Mouse (Mus musculus) intestine, postnatal 0 days (tissue): ENCODE data around the gene Tcf7l2. TPM values are rescaled to one million over a fixed set of nuclear protein-coding genes. Genes with fewer than 3 reads are reported as not detected.

Experiments used
- ATAC-seq: fragments of 200-750 bp; cut with Nextera tagmentation; 2 replicates; pipeline ENCODE4 v1.8.0; 2017; ENCODE audit warnings: mild to moderate bottlenecking, moderate TSS enrichment, moderate library complexity
- H3K27ac ChIP-seq: fragments of 300-500 bp; sonication (generic); 2 replicates; pipeline ENCODE4 v1.5.1; 2014; ENCODE audit warnings: mild to moderate bottlenecking, low read depth, low read length, moderate library complexity
- H3K27me3 ChIP-seq: fragments of 300-500 bp; sonication (generic); replicated peaks from 2 replicates; pipeline ENCODE4 v1.6.1; 2014; ENCODE audit warnings: low read length, mixed read lengths; ENCODE audit not compliant: control insufficient read depth, insufficient read depth
- H3K36me3 ChIP-seq: fragments of 300-500 bp; sonication (generic); 2 replicates; pipeline ENCODE4 v1.6.1; 2014; ENCODE audit warnings: mild to moderate bottlenecking, moderate library complexity; ENCODE audit not compliant: control insufficient read depth, insufficient read depth
- H3K4me1 ChIP-seq: fragments of 300-500 bp; sonication (generic); replicated peaks from 2 replicates; pipeline ENCODE4 v1.6.1; 2014; ENCODE audit warnings: antibody characterized with exemption, low read length, mixed read lengths; ENCODE audit not compliant: control insufficient read depth, insufficient read depth
- H3K4me2 ChIP-seq: fragments of 300-500 bp; sonication (generic); replicated peaks from 2 replicates; pipeline ENCODE4 v1.6.1; 2014; ENCODE audit warnings: low read depth, mild to moderate bottlenecking, moderate library complexity
- H3K4me3 ChIP-seq: fragments of 300-500 bp; sonication (generic); 2 replicates; pipeline ENCODE4 v1.5.1; 2014; ENCODE audit warnings: low read depth, low read length
- H3K9ac ChIP-seq: fragments of 300-500 bp; sonication (generic); 2 replicates; pipeline ENCODE4 v1.6.1; 2014; ENCODE audit warnings: mild to moderate bottlenecking, low read depth, low read length
- H3K9me3 ChIP-seq: fragments of 300-500 bp; sonication (generic); 2 replicates; pipeline ENCODE4 v1.6.1; 2016; ENCODE audit warnings: mixed run types; ENCODE audit not compliant: control insufficient read depth
- CTCF ChIP-seq: sonication (generic); IDR thresholded peaks from 2 replicates; pipeline ENCODE4 v1.5.1; 2016; ENCODE audit warnings: low read depth, mild to moderate bottlenecking, control low read depth, antibody characterized with exemption, moderate library complexity
- WGBS: fragments of 180-500 bp; shearing (Covaris S2); extraction: QIAGEN DNeasy Blood & Tissue Kit; methylation state at CpG from one replicate; pipeline ENCODE4 v1.1.7; 2014; 5-methylcytosine and 5-hydroxymethylcytosine counted together
- polyA plus RNA-seq: library from polyadenylated mRNA; unstranded; fragments of >200 nt; fragmentation: Nextera tagmentation; extraction: Ambion mirVana; gene quantifications from 2 replicates; pipeline ENCODE4 v1.2.1, GENCODE M21; 2015

Tcf7l2 gene
- polyA plus RNA-seq, 1 experiment from 2014 or later = 32.4 TPM

GRCm38 (mm10) chr19:55708031-55708554 lies 33.5 kb upstream of the Tcf7l2 start:
- H3K27ac ChIP-seq = no peak overlapping the region
- no peaks in the 10 kb centered on the region for H3K4me1 ChIP-seq
- 86% methylated on average over 8 of the region's 8 CpGs for WGBS
- no peaks in the 10 kb centered on the region for H3K27me3 ChIP-seq
- H3K4me2 ChIP-seq = no peak overlapping the region
- H3K4me3 ChIP-seq = no peak overlapping the region
- TF ChIP-seq CTCF = no peak
- H3K36me3 ChIP-seq = no peaks in the 10 kb centered on the region
- H3K9me3 ChIP-seq = no peaks in the 10 kb centered on the region
- no peak for ATAC-seq
- no peak overlapping the region for H3K9ac ChIP-seq

DNA sequence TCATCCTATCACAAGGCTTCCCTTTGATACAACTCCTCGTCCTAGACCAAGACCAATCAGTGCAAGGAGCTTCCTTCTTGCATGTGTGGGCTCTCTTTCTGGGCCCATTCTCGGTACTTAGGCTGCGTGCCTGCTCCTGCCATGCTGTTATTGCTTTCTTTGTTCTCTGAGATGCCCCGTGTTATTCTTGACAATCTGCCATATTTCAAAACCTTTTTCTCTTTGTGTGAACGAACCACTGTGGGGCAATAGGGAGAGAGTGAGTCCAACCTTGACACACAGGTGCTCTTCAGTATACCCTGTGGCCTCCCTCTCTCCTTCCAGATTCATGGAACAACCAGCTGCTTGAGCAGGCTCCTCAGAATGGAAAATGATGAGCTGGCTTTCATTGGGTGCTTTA lies 30.8 kb upstream of the Tcf7l2 start:
- Histone ChIP-seq H3K4me1 (no peaks in the 10 kb centered on the region), H3K9ac (no peak overlapping the region), H3K9me3 (no peaks in the 10 kb centered on the region), H3K27me3 (no peaks in the 10 kb centered on the region), H3K4me2 (no peak overlapping the region), H3K36me3 (no peaks in the 10 kb centered on the region), H3K4me3 (no peak overlapping the region), H3K27ac (no peak overlapping the region)
- 81% methylated on average over 5 of the region's 5 CpGs for WGBS
- TF ChIP-seq CTCF = no peak
- no peak for ATAC-seq

- no peaks in the 10 kb centered on the region for H3K9me3 ChIP-seq
- no peak overlapping the region for H3K4me3 ChIP-seq
- no peak for TF ChIP-seq CTCF
- no peak overlapping the region for H3K27ac ChIP-seq
- H3K4me2 ChIP-seq = no peak overlapping the region
- H3K27me3 ChIP-seq = no peaks in the 10 kb centered on the region
- ATAC-seq = no peak
- 67% methylated on average over 5 of the region's 5 CpGs for WGBS
- H3K36me3 ChIP-seq = no peaks in the 10 kb centered on the region
- H3K4me1 ChIP-seq = no peaks in the 10 kb centered on the region
- no peak overlapping the region for H3K9ac ChIP-seq
Observed at GRCm38 (mm10) chr19:55711701-55712100, 29.9 kb upstream of the Tcf7l2 start.

DNA sequence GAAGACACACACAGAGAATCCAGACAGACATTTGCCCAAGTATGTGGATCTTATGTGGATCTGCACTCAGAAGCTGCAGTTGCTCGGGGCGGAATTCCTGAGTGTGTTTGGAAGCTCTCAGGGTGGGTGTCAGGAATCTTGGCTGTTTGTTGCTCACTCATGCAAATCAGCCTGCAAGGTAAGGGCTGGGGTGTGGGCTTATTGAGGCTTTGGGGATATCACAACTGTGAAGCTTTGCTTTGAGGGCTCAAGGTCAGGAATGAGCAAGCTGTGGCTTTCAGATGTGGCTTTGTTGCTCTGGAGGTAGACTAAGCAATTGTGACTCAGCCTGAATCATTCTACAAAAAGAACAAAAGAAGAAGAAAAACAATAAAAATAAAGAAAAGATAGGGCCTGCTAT lies 28.9 kb upstream of the Tcf7l2 start:
- H3K36me3 ChIP-seq = no peaks in the 10 kb centered on the region
- whole genome bisulfite sequencing = 92% methylated on average over 2 of the region's 2 CpGs
- no peak overlapping the region for H3K9ac ChIP-seq
- no peak for ATAC-seq
- no peaks in the 10 kb centered on the region for H3K27me3 ChIP-seq
- no peak overlapping the region for H3K4me2 ChIP-seq
- H3K27ac ChIP-seq = no peak overlapping the region
- no peak for TF ChIP-seq CTCF
- H3K4me1 ChIP-seq = no peaks in the 10 kb centered on the region
- no peaks in the 10 kb centered on the region for H3K9me3 ChIP-seq
- no peak overlapping the region for H3K4me3 ChIP-seq

GRCm38 (mm10) chr19:55714015-55714414 lies 27.6 kb upstream of the Tcf7l2 start:
- peak; percentile 55 for ATAC-seq
- H3K27me3 ChIP-seq = no peaks in the 10 kb centered on the region
- H3K4me1 ChIP-seq = no peaks in the 10 kb centered on the region
- H3K36me3 ChIP-seq = no peaks in the 10 kb centered on the region
- H3K9ac ChIP-seq = no peak overlapping the region
- no peak overlapping the region for H3K4me3 ChIP-seq
- H3K4me2 ChIP-seq = no peak overlapping the region
- no peak for TF ChIP-seq CTCF
- H3K27ac ChIP-seq = no peak overlapping the region
- WGBS = 50% methylated on average over 4 of the region's 4 CpGs
- no peaks in the 10 kb centered on the region for H3K9me3 ChIP-seq

DNA sequence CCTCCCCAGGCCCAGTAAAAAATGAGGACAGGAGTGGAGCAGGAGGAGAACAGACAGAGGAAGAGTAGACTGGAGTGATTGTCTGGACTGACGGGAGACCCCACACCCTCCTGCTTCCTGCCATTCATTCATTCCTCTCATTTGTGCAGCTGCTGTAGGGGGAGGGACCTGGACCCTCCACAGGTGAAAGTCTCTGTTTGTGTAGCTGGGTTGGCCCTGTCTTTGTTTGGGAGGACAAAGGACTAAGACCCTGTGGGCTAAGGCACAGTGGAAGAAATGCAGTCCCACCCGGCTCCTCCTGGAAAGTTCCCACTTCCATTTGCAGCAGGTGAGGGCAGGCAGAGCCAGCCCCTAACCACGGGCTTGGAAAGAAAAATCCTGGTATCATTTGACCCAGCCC lies 27.0 kb upstream of the Tcf7l2 start:
- ATAC-seq = no peak
- Histone ChIP-seq H3K9me3 (no peaks in the 10 kb centered on the region), H3K4me1 (no peaks in the 10 kb centered on the region), H3K36me3 (no peaks in the 10 kb centered on the region), H3K4me2 (no peak overlapping the region), H3K27me3 (no peaks in the 10 kb centered on the region), H3K9ac (no peak overlapping the region), H3K4me3 (no peak overlapping the region), H3K27ac (no peak overlapping the region)
- TF ChIP-seq CTCF = no peak
- WGBS = 52% methylated on average over 3 of the region's 3 CpGs

DNA sequence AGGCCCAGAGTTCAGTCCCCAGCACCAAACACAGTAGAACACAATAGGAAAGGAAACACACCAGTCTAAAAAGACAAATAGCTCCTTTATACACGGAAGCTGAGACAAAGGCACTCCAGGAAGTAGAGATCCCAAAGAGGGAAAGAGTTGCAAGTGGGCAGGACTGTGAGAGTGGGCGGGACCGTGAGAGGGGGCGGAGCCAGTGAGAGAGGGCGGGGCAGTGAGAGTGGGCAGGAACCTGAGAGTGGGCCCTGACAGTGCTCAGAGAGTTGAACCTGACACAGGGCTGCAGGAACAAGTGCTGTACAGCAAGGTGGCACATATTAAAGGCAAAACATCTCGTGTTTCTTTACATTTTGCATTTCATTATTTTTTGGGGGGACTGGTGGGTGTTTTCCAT lies 22.5 kb upstream of the Tcf7l2 start:
- 72% methylated on average over 6 of the region's 6 CpGs for WGBS
- no peak for ATAC-seq
- Histone ChIP-seq H3K27ac (no peak overlapping the region), H3K4me1 (no peaks in the 10 kb centered on the region), H3K27me3 (no peaks in the 10 kb centered on the region), H3K4me2 (no peak overlapping the region), H3K9ac (no peak overlapping the region), H3K4me3 (no peak overlapping the region), H3K9me3 (no peaks in the 10 kb centered on the region), H3K36me3 (no peaks in the 10 kb centered on the region)
- TF ChIP-seq CTCF = no peak
